Mouse (Mus musculus) right cerebral cortex, postnatal 10 days (tissue): ENCODE measurements around the gene Vasp.
"Not testable (repeated sequence)": the region's sequence is repeated elsewhere in the genome, so short reads cannot be mapped to it uniquely, and the experiment has no call there.

ENCODE experiments used
- DNase-seq, 2 experiments: peaks; one replicate each; pipeline ENCODE4 v3.0.0; 2021; ENCODE audit warnings: low spot score in 2 of 2

Vasp gene

DNA sequence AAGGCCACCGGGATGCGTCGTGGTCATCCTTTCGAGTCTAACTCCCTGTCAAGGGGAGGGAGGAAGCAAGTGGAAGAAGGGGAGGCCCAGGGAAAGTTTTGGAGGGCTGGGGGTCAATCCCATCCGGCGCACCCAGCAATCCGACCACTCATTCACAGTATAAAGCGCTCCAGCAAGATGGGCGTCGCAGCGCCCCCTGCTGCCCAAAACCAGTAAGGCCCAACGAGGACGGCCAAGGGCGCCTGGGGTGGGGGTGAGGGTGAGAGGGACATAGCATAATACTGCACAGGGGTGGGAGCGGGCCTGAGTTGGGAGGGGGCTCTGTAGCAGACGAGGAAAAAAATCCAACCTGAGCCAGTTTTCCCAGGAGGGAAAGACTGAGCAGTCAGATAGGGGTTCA lies 32.2 kb upstream of the Vasp start:
- peak in 1 of 2 experiments; percentile 71 for DNase-seq

DNA sequence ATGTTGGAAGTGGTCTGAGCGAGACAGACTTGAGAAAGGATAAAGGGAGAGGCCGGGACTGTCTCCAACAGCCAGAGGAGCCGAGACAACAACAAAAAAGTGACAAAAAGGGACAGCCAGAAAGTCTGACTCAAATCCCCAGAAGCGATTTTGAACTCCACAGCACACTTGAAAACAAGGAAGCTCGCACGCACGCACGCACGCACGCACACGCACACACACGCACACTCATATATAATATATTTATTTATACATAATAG lies 31.4 kb upstream of the Vasp start:
- no peak for DNase-seq

DNA sequence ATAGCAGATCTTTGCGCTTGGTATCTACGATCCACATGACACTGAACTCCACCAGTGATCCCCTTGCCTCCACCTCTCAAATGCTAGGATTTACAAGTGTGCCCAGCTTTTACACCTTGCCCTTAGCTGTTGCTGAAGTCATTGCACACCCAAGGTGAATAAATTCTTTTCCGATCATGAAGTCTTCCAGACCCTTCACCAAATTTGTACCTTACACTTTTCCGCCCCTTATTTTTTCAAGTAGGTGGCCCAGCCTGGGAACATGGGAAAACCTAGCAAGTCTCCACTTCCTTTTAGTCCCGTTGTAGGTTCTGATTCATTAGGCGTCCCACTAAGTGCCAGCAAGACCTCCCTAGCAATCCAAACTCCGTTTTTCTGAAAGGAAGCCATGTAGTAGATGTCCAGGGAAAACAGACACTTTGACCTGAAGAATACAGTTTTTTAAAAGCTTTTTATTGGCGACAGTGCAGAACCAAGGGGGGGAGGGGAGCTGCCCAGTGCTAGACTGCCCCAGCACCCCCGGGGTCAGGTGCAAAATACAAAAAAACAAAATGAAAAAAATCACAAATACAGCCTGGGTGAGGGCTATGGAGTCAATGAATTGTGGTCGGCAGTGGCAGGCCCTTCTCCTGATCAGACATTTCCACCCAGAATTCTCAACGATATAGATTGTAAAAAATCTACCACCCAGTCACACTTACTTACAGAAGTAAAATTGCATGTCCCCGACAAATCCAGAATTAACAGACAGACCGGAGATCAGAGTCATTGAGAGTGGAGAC lies 30.8 kb upstream of the Vasp start:
- no peak for DNase-seq

DNA sequence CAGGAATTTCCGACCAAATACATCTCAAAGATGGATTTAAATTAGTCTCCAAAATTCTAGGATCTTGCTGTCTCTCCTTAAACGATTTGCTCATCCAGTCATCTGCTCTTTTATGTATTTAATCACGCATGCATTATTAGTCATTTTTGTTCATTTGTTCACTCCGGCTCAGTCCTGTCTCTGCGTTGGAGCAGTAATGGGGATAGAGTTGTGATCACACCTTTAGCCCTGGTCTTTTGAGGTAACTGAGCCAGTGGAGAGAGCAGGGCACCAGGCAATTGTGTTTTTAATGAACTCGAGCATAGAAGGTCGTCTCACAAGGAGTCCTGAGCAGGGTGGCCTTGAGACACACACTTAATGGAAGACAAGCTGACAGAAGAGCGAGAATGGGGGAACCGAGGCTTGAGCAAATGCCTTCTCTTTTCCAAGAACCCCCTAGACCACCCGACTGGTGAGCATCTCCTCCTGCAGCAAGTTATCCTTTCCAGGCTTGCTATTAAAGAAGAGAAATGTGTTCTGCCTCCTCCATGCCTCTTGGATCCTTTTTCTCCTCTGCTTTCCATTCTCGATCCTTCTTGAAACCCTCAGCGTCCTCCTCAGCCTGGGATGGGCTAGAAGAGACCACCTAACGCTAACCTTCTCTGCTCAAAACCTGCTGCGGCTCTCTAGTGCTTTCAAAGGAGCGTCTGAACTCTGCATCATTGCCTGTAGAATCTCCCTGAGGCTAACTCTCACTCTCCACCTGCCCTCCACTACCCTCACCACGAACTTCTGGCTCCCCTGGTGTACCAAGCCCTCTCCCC lies 30.0 kb upstream of the Vasp start:
- no peak for DNase-seq

DNA sequence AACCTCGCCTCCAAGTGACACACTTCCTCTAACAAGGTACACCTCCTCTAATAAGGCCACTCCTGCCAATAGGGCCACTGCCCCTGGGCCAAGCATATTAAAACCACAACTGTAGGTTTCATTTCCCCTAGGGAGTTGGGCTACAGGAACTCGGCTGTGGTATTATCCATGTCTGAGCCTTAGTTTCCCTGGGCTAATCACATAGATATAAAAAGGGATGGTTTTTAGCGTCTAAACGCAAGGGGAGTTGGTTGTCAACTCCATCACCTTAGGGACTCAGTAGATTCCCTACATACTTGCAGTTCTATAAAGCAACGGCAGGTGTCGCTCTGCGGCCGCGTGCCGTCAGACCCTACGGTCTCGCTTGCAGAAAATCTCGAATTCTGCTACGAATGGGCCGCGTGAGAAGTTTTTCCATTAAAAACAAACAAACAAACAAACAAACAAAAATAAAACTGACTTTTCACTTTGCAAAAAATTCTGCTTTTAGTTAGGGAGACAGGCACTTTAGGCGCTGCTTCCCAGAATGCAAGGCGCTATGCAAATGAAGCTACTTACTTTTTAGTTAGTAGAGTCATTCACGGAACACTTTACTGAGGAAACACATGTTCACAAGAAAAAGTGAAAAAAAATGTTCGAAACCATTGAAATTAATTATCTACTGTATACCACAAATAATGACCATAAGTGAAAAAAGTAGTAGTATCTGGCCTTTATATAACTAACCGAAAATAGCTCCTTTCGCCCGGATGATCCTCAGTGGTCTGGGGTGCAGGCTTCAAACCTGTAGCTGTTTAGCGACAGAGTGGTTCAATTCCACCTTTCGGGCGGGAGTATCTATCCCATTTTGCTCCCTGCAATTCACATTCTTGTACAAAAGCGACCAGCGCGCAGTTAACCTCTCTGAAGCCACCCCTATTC lies 29.1 kb upstream of the Vasp start:
- DNase-seq: peak; percentile 81 to 88

DNA sequence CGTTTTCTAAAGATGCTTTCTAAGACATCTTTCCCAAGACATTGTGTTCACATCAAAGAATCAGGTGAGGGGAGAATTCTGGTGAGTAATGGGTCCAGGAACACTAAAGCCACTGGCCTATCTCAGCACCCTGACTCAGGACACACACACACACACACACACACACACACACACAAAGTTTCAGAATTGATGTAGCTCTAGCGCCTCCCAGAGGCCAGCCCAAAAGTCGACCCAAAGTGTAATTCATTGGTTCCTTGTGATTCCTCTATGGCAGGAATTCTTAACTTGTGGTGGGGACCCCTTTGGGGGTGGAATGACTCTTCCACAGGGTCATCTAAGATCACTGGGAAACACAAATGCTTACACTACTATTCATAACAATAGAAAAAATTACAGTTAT lies 27.6 kb upstream of the Vasp start:
- DNase-seq: peak in 1 of 2 experiments; percentile 68

DNA sequence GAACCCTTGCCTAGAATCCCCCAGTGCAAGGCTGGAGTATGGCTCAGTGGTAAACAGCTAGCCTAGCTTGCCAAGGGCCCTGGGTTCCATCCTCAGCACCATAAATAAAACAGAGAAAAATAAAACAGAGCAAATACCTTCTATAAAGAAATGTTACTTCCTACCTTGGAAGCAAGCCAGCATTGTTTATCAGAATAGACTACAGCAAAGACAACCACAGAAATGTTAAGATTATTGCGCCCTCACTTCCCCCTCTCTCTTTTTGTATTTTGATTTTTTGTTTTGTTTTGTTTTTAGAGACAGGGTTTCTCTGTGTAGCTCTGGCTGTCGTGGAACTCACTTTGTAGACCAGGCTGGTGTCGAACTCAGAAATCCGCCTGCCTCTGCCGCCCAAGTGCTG lies 26.2 kb upstream of the Vasp start:
- no peak for DNase-seq

DNA sequence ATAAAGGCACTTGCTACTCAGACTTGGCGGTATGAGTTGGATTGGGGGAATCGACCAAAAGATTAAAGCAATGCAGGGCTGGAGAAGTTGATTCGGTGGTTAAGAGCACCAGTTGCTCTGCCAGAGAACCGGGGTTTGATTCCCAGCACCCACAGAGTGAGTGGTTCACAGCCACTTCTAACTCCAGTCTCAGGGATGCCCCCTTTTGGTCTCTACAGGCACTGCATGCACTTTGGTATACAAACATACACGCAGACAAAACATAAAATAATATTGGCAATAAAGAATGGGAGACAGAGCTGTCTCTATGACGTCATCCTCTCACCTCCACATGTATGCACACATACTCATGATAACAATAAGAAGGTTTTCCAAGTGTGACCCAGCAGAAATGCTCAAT lies 25.4 kb upstream of the Vasp start:
- no peak for DNase-seq

DNA sequence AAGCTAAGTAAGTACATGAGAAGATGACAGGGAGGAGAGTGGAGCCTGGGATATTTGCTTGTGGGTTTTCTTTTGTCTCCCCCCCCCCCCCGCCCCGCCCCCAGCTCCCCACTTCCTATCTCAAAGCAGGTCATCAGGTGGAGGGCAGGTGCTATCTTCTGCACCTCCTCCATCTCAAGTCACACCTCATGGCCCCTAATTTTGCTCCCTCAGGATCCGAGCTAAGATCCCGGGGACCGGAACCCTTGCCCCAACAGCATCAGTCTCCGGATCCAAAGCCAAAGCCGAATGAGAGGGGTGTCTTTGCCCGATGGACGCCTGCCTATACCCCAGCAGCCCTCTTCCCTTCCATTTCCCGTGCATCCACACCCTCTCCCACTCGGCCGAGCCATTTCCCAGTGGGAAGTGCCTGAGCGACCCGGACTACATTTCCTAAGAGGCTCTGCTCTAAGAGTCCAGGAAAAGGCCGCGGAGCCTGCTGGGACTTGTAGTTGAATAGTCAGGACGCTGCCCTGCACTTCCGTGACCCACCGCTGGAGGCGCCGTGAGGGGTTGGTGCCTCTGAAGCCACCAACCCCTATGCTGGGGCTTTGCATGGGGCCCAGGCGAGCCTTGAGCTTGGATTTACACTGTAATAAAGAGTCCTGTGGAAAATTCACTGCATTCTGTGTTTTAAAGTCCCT lies 24.0 kb upstream of the Vasp start:
- DNase-seq: peak; percentile 95 to 96

DNA sequence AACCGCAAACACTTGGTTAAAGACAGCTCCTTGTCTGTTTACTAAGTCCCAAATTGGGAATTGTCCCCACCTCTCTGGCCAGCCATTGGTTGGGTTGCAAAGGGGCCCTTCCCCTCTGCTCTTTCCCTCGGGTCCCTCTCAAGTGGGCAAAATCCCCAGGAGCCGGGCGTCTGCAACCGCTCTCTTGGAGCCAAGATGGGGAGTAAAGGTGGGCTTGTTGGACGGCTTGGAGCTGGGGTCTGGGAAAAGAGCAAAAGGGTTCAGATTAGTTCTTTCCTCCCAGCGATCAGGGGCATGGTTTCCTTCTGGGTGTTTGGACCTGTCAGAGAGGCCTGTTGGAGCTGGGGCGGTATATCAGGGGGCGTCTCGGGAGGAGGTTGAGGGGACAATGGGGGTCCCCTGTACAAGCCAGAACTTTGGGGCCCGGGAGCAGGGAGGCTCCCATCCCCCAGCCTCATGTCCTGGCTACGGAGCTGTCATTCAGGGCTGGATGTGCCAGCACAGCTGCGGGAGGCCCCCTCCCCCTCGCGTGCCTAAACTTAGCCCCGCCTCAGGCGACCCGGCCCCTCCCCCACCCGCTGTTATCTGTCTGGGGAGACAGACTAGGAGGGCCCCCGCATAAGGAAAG lies 19.5 kb upstream of the Vasp start:
- DNase-seq: peak in 1 of 2 experiments; percentile 63

DNA sequence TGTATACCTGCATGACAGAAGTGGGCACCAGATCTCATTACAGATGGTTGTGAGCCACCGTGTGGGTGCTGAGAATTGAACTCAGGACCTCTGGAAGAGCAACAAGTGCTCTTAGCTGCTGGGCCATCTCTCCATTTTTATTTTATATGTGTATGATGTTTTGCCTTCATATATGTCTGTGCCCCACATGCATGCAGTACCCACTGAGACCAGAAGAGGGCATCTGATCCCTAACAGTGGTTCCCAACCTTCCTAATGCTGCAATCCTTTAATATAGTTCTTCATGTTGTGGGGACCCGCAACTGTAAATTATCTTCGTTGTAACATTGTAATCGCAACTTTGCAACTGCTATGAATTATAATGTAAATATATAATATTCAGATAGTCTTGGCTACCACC lies 13.1 kb upstream of the Vasp start:
- peak; percentile 74 to 76 for DNase-seq

DNA sequence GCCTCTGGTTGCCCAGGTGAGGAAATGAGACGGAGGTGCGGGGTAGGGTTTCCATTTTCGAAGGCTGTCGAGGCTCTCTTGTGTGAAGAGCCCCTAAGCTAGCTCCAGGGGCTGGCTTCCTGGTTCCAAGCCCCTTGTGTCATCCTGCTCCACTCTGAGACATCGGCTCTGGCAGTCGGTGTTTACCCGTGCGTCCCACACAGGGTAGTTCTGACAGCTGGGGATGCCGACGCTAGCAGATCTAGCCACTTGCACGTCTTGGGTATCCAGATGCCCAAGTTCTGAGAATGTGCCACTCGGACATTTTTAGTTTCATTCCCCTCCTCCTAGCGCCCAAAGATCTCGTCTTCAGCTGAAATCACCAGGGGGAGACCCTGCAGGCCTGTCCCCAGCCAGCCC lies 11.8 kb upstream of the Vasp start:
- peak; percentile 60 to 74 for DNase-seq

DNA sequence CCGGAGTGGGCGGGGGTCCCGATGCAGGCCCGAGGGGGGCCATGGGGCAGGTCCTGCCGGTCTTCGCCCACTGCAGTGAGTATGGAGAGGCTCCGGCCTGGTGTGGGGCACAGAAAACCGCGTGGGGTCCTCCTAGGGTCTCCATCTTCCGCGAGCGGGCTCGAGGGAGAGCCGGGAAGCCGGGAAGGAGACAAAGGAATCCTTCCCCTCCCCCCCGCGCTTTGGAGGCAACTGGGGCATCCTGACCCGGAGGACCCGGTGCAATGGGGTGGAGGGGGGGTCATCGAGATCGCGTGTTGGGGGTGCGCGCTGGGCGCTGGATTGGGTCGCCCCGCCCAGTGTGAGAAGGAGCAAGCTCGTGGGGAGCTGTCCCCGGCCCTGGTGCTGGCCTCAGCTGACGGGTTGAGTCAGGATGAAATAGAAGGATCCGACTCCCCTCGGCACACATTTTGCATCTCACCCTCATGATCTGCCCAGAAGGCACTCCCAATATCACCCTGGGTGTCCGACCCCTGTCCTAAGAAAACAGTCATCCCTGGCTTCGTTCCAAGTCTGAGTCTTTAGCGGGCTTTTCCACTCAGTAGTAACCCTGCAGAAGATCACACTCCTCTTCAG lies 11.3 kb upstream of the Vasp start:
- peak; percentile 65 for DNase-seq

DNA sequence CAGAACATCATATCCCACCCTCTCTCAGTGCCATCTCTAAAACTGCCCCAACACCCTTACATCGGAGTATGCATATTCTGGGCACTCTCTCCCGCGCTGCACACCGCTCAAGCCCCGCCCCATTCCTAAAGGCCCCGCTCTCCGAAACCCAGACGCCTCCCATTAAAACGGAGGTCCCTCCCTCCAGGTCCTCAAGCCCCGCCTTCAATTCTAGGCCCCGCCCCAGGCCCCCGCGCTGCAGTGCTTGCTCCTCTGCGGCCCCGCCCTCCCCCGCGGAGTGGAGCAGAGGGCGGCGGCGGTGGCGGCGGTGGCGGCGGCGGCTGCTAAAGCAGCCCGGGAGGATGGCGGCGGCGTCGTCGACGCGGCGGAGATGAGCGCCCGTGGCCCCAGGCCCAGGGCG lies 10.8 kb upstream of the Vasp start, which contains the start of gene Rtn2:
Rtn2 (plus strand) TSS at position 240 of the 400 bp plus-strand sequence.
- DNase-seq: peak; percentile 92

DNA sequence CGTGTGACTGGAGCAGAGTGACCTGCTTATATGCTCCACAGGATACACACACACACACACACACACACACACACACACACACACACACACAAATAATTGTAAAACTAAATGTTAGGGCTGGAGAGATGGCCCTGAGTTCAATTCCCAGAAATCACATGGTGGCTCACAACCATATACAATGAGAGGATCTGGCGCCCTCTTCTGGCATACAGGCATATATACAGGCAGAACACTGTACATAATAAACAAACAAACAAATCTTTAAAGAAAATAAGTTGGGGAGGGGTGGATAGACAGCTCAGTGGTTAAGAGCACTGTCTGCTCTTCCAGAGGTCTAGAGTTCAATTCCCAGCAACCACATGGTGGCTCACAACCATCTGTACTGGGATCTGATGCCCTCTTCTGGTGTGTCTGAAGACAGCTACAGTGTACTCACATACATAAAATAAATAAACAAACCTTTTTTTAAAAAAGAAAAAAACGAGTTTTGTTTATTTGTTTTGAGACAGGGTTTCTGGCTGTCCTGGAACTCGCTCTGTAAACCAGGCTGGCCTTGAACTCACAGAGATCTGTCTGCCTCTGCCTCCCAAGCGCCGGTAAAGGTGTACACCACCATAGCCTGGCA lies 10.2 kb upstream of the Vasp start:
- not testable (repeated sequence) for DNase-seq

DNA sequence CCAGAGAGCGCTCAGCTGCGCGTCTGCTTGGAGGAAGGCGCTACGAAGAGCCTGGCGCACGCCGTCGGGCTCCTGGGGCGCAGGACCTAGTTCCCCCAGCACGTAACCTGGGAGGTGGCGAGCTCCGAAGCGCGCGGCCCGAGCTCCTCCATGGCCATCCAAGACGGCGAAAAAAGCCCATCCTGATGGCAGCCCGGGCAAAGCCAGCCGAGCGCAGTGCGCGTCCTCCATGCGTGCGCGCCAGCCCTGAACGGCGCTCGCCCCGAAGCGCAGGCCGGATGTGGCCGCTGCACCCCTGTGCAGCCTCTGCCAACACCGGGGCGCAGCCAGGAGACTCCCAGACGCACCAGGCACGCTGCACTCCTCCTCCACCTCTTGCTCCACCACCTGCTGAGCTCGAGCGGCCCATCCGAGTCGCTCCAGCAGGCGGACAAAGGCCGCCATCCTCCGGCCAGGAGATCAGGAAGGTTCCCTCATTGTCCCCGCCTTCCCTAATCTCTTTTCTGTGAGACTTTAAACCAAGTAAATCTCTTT lies 8.0 kb upstream of the Vasp start, which contains the start of gene Ppm1n:
Ppm1n (minus strand) TSS at position 484 of the 534 bp plus-strand sequence.
- DNase-seq: no peak

DNA sequence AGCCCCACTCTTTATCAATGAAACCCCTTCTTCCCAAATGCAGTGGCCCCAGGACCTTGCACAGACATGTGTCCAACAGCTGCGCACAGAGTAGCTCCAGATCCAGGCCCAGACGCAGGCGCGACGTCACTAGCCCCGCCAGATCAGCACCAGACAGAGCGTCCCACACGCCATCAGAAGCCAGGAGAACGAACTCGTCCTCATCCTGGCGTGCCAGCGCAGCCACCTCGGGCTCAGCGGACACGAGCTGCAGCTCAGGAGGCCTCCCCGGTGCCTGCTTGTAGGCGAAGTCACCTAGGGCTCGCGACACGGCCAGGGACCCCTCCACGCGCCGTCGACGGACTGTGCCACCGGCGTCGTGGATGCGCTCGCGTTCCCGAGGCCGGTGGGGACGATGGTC lies 7.4 kb upstream of the Vasp start:
- no peak for DNase-seq

DNA sequence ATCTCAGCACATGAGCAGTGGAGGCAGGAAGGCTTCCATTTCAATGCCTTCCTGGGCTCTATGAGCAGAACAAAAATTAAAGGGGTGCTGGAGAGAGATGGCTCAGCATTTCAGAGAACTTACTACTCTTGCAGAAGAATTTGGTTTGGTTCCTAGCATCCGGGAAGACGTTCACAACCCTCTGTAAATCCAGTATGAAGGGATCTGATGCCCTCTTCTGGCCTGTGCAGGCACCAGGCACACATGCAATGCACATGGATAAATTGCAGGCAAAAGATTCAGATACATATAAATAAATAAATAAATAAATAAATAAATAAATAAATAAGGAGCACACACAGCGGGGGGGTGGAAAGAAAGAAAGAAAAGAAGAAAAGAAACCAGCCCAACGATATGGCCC lies 4.6 kb upstream of the Vasp start:
- DNase-seq: no peak

DNA sequence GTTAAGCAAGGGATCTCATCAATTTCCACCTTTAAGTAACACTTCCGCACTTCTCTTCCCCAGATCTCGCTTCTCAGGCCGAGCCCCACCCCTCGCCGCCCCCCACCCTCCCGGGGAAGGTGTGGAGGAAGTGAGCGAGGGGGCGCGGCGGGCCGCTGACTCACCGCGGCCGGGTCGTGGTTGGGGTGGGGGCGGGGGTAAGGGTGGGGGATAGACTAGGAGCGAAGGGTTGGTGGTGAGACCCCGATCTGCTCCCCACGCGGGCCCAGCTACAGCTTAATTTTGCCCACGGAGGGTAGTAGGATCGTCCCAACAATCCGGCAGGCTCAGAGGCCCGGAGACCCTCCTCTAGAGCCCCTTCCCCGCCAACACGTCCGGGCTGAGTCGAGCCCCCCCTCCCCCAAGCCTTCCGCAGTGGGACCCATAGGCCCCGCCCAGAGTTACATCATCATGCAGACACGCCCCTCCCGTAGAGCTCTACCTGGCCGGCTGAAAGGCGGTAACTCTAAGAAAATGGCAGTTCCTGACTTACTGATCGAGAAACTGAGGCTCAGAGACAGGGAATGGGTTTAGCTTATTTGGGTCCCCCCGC lies 652 bp upstream of the Vasp start:
- DNase-seq: peak; percentile 65 to 66
